Mouse (Mus musculus) stomach, postnatal 0 days (tissue): ENCODE measurements around the gene Cyp17a1. TPM values are rescaled to one million over a fixed set of nuclear protein-coding genes. Genes with fewer than 3 reads are reported as not detected.

Source experiments
- ATAC-seq: fragments of 200-750 bp; cut with Nextera tagmentation; 2 replicates; pipeline ENCODE4 v1.8.0; 2017; ENCODE audit not compliant: low FRiP score, low TSS enrichment
- DNase-seq: peaks from one replicate; pipeline ENCODE4 v3.0.0-alpha.2; 2016; ENCODE audit warnings: low spot score
- H3K27ac ChIP-seq: fragments of 300-500 bp; sonication (generic); replicated peaks from 2 replicates; pipeline ENCODE4 v1.5.1; 2014; ENCODE audit warnings: mild to moderate bottlenecking, control low read depth
- H3K27me3 ChIP-seq: fragments of 300-500 bp; sonication (generic); 2 replicates; pipeline ENCODE4 v1.6.1; 2014; ENCODE audit warnings: low read length; ENCODE audit not compliant: control insufficient read depth, insufficient read depth
- H3K36me3 ChIP-seq: fragments of 300-500 bp; sonication (generic); 2 replicates; pipeline ENCODE4 v1.6.1; 2014; ENCODE audit warnings: low read length, mixed read lengths; ENCODE audit not compliant: control insufficient read depth, insufficient read depth
- H3K4me1 ChIP-seq: fragments of 300-500 bp; sonication (generic); replicated peaks from 2 replicates; pipeline ENCODE4 v1.6.1; 2014; ENCODE audit warnings: antibody characterized with exemption; ENCODE audit not compliant: control insufficient read depth, insufficient read depth
- H3K4me2 ChIP-seq: fragments of 300-500 bp; sonication (generic); replicated peaks from 2 replicates; pipeline ENCODE4 v1.6.1; 2014; ENCODE audit warnings: low read depth, mild to moderate bottlenecking, control low read depth, moderate library complexity
- H3K4me3 ChIP-seq: fragments of 300-500 bp; sonication (generic); 2 replicates; pipeline ENCODE4 v1.5.1; 2014; ENCODE audit warnings: low read depth, low read length, control low read depth
- H3K9ac ChIP-seq: fragments of 300-500 bp; sonication (generic); 2 replicates; pipeline ENCODE4 v1.6.1; 2014; ENCODE audit warnings: mild to moderate bottlenecking, low read length, control low read depth, mixed read lengths
- H3K9me3 ChIP-seq: fragments of 300-500 bp; sonication (generic); 2 replicates; pipeline ENCODE4 v1.6.1; 2016; ENCODE audit warnings: low read length; ENCODE audit not compliant: control insufficient read depth
- CTCF ChIP-seq: IDR thresholded peaks from 2 replicates; pipeline ENCODE4 v1.5.1; 2016; ENCODE audit warnings: antibody characterized with exemption, low read depth, mild to moderate bottlenecking, moderate library complexity
- EP300 ChIP-seq: optimal IDR thresholded peaks from 2 replicates; pipeline ENCODE3; 2016; ENCODE audit warnings: antibody characterized with exemption
- WGBS: fragments of 180-500 bp; shearing (Covaris S2); extraction: QIAGEN DNeasy Blood & Tissue Kit; methylation state at CpG from one replicate; pipeline ENCODE4 v1.1.7; 2014; 5-methylcytosine and 5-hydroxymethylcytosine counted together
- polyA plus RNA-seq: library from polyadenylated mRNA; unstranded; fragments of >200 nt; fragmentation: Nextera tagmentation; extraction: Ambion mirVana; gene quantifications from 2 replicates; pipeline ENCODE4 v1.2.1, GENCODE M21; 2015

The Cyp17a1 gene
- polyA plus RNA-seq, 1 experiment from 2014 or later: not detected

GRCm38 (mm10) chr19:46620016-46620808 lies 52.8 kb downstream of the Cyp17a1 start:
- ATAC-seq (no peak), DNase-seq (no peak)
- H3K4me1 ChIP-seq: peaks cover 17% of the 10 kb centered on the region

DNA sequence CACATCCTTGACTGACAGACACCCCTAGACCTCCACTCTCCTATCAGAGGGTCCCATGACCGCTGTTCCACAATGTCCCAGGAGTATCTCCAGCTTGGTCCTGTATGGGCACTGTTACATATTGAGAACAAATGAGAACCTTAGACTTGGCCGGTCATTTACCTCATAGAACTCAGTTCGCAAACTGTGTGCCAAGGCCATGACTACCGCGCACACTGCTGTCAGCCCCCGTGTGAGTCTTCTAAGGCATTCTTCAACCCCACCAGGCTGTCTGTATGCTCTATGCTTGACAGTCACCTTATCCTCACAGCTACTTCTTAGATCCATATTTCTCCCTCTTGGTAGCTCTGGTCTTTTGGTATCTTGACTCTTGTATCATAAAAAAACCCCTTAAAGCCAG lies 53.5 kb downstream of the Cyp17a1 start:
- peaks cover 17% of the 10 kb centered on the region for H3K4me1 ChIP-seq

More at GRCm38 (mm10) chr19:46620016-46620808, 52.8 kb downstream of the Cyp17a1 start:
- whole genome bisulfite sequencing: 49% methylated on average over 14 of the region's 14 CpGs
- no peak overlapping the region for H3K4me2 ChIP-seq
- H3K27me3 ChIP-seq: no peaks in the 10 kb centered on the region
- no peaks in the 10 kb centered on the region for H3K9me3 ChIP-seq
- H3K27ac ChIP-seq: peak overlapping the region; percentile 14
- TF ChIP-seq CTCF (no peak), EP300 (no peak)
- no peaks in the 10 kb centered on the region for H3K36me3 ChIP-seq
- H3K9ac ChIP-seq: no peak overlapping the region
- no peak overlapping the region for H3K4me3 ChIP-seq

GRCm38 (mm10) chr19:46619001-46619400 lies 54.0 kb downstream of the Cyp17a1 start:
- Histone ChIP-seq H3K4me2 (no peak overlapping the region), H3K9me3 (no peaks in the 10 kb centered on the region), H3K27ac (peak overlapping the region; percentile 45; the same call in 1 of the 2 replicates), H3K9ac (no peak overlapping the region), H3K36me3 (no peaks in the 10 kb centered on the region), H3K27me3 (no peaks in the 10 kb centered on the region), H3K4me3 (no peak overlapping the region), H3K4me1 (peaks cover 17% of the 10 kb centered on the region)
- ATAC-seq: peak; percentile 19; the same call in 1 of the 2 replicates
- no peak for TF ChIP-seq CTCF
- TF ChIP-seq EP300: no peak
- DNase-seq: peak; percentile 57
- 33% methylated on average over 19 of the region's 19 CpGs for WGBS

More for the DNA sequence above, 53.5 kb downstream of the Cyp17a1 start:
- Histone ChIP-seq H3K27ac (0 out of 2 replicates have a peak overlapping the region, but pooled peaks have one; percentile 5), H3K9me3 (no peaks in the 10 kb centered on the region), H3K4me3 (no peak overlapping the region), H3K4me2 (no peak overlapping the region), H3K9ac (no peak overlapping the region), H3K36me3 (no peaks in the 10 kb centered on the region), H3K27me3 (no peaks in the 10 kb centered on the region)
- WGBS: 91% methylated on average over 6 of the region's 6 CpGs
- ATAC-seq (no peak), DNase-seq (no peak)
- no peak for TF ChIP-seq CTCF
- TF ChIP-seq EP300: no peak

DNA sequence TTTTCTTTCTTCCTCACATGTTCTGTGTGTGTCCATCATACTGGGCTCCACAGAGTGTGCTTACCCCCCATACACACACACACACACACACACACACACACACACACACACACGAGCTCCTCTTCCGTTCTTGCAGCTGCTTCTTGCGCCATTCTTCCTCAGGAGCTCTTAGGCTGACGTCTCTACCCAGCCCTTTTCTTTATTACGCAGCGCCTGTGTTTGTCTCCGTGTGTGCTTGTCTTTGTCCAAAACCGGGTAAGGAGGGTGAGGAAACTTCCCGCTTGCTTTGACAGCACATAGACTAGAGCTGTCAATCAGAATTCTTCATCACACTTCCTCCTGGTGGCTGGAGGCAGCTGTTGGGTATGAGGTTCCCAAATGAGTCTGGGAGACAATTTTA lies 54.6 kb downstream of the Cyp17a1 start:
- no peak overlapping the region for H3K4me2 ChIP-seq
- H3K36me3 ChIP-seq: no peaks in the 10 kb centered on the region
- 52% methylated on average over 9 of the region's 9 CpGs for WGBS
- H3K9ac ChIP-seq: no peak overlapping the region
- H3K4me3 ChIP-seq: no peak overlapping the region
- no peaks in the 10 kb centered on the region for H3K9me3 ChIP-seq
- no peak overlapping the region for H3K27ac ChIP-seq
- peaks cover 17% of the 10 kb centered on the region for H3K4me1 ChIP-seq
- ATAC-seq (no peak), DNase-seq (no peak)
- no peak for TF ChIP-seq CTCF
- TF ChIP-seq EP300: no peak
- H3K27me3 ChIP-seq: no peaks in the 10 kb centered on the region

DNA sequence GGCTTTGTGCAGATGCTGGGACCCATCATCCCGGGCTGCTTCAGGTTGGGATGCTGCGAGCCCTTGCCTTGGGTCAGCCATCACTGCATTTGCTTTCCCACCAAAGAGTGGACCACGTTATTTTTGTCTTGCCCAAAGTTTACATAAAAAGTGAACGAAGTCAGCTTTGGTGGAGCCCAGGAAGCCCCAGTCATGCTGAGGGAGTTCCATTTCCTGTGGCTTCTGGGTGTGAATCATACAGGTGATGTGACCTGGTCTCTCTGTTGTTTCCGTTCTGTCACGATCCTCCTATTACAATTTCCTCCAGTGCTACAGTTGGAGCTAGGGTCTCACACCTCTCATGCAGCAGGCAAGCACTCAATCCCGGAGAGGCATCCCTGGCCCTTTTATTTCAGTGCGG lies 55.6 kb downstream of the Cyp17a1 start:
- TF ChIP-seq EP300 (no peak), CTCF (no peak)
- 72% methylated on average over 8 of the region's 8 CpGs for WGBS
- no peaks in the 10 kb centered on the region for H3K36me3 ChIP-seq
- H3K4me2 ChIP-seq: no peak overlapping the region
- H3K9me3 ChIP-seq: no peaks in the 10 kb centered on the region
- H3K4me3 ChIP-seq: no peak overlapping the region
- no peak for DNase-seq
- no peak for ATAC-seq
- H3K9ac ChIP-seq: no peak overlapping the region
- no peak overlapping the region for H3K27ac ChIP-seq
- H3K4me1 ChIP-seq: peaks cover 11% of the 10 kb centered on the region
- H3K27me3 ChIP-seq: no peaks in the 10 kb centered on the region

Other genes with a start within 250 kb of the Cyp17a1 start
- gene Trim8, start 171.5 kb downstream of the Cyp17a1 start, polyA plus RNA-seq: 15.1 and 16.4 TPM in 2 replicates
- gene Arl3, start 100.0 kb downstream of the Cyp17a1 start, polyA plus RNA-seq: 39.6 and 41.6 TPM in 2 replicates
- 9.4 and 10.0 TPM in 2 replicates for gene Sfxn2, start 99.8 kb downstream of the Cyp17a1 start, polyA plus RNA-seq
- gene Wbp1l, start 74.1 kb downstream of the Cyp17a1 start, polyA plus RNA-seq: 31.2 and 32.9 TPM in 2 replicates
- gene Borcs7, start 16.7 kb upstream of the Cyp17a1 start, polyA plus RNA-seq: 15.6 and 17.0 TPM in 2 replicates
- 17.0 and 17.7 TPM in 2 replicates for gene As3mt, start 34.3 kb upstream of the Cyp17a1 start, polyA plus RNA-seq
- gene Cnnm2, start 88.4 kb upstream of the Cyp17a1 start, polyA plus RNA-seq: 2.0 and 2.1 TPM in 2 replicates